Mouse (Mus musculus) ovary, postnatal 14 days (tissue): ENCODE measurements around the gene Skint5.
"Not testable (repeated sequence)": the region's sequence is repeated elsewhere in the genome, so short reads cannot be mapped to it uniquely, and the experiment has no call there.

Experiments
- DNase-seq: peaks from one replicate; pipeline ENCODE4 v3.0.0; 2022; ENCODE audit warnings: low spot score

Skint5 gene

GRCm38 (mm10) chr4:113999403-113999802 is at the start of gene Skint5:
Skint5 (minus strand) TSS chr4:113999503.
- no peak for DNase-seq

DNA sequence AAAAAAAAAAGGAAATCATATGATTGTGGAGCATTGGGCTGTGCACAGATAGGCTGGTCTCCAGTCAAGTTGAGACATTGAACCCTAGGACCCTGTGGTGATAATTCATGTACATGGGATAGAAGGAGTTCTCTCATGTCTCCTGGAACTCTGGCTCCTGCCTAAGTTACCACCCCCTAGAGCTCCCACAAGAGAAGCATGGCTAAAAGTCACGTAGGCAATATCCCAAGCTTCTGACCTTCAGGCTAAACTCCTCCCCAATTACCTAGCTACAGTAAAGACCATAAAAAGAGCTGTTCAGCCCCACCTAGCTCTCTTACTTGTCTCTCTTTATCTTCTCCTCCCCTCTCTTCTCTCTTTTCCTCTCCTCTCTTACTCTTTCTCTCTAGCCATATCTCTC is 42.0 kb downstream of the Skint5 start:
- no peak for DNase-seq

DNA sequence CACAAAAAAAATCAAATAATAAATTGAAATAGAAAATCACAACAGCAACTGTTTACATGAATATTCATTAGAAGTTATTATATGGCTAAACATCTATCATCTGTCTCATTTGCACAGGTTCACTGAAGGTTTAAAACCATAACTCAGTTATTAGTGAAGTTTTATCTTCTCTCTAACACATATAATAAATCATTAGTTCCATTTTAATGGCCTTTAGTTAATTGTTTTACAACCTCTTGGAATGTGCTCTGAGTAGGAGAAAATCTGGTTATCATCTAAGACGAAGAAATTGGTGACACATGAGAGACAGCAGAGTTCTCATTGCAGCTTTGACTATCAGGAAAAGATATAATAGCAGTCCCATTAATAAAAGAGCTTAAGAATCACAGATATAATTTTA is 235.1 kb downstream of the Skint5 start:
- no peak for DNase-seq

DNA sequence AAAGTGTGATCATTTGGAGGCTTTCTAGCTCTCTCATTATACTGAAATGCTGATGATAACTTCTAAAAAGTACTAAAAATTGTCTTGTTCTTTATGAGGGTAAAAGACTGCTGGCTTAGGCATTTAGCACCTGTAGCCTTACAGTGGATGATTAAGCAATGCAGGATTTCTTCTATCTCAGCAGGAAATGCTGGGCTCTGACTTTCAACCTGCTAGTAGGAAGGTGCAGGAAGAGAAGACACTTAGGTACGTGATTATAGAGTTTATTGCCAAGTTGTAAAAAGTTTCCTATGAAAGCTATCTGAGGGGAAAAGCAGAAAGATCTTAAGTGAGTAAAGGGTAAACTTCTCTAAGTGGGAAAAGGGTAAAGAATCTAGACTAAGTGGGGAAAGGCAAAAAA is 235.6 kb downstream of the Skint5 start:
- DNase-seq, result no peak

DNA sequence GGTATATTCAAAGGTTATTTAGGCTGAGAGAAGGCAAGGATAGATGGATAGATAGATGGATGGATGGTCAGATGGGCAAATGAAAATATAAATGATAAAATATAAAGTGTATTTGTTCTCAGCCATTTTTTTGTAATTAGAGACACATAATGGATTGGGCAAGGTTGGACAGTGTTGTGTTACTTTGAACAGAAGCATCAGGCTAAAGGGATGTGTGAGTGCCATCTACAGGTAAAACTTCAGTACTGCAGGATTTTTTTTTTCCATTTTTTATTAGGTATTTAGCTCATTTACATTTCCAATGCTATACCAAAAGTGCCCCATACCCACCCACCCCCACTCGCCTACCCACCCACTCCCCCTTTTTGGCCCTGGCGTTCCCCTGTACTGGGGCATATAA is 551.1 kb downstream of the Skint5 start:
- not testable (repeated sequence) for DNase-seq
